Mouse (Mus musculus) layer of hippocampus, adult 11-12 months (tissue): ENCODE measurements around the gene Car15.

ENCODE experiments used
- DNase-seq: peaks from one replicate; pipeline ENCODE4 v3.0.0; 2022; ENCODE audit warnings: low spot score

Gene Car15

GRCm38 (mm10) chr16:17833321-17833680, 4.9 kb downstream of the Car15 start:
- no peak for DNase-seq

- no peak for DNase-seq
Measured at GRCm38 (mm10) chr16:17832821-17833220, 5.3 kb downstream of the Car15 start, which contains the start of gene B830017H08Rik. Gene B830017H08Rik (plus strand): TSS chr16:17833121.

GRCm38 (mm10) chr16:17831781-17832180, 6.4 kb downstream of the Car15 start:
- DNase-seq: no peak

GRCm38 (mm10) chr16:17830385-17831178, 7.6 kb downstream of the Car15 start:
- no peak for DNase-seq

GRCm38 (mm10) chr16:17828867-17829266, 9.3 kb downstream of the Car15 start:
- no peak for DNase-seq

- no peak for DNase-seq
Measured at GRCm38 (mm10) chr16:17828229-17828628, 9.9 kb downstream of the Car15 start.

- no peak for DNase-seq
Measured at GRCm38 (mm10) chr16:17826500-17826899, 11.7 kb downstream of the Car15 start.

- no peak for DNase-seq
Measured at GRCm38 (mm10) chr16:17816528-17816927, 21.6 kb downstream of the Car15 start.

GRCm38 (mm10) chr16:17815411-17816402, 22.5 kb downstream of the Car15 start:
- peak; percentile 75 for DNase-seq

GRCm38 (mm10) chr16:17813173-17813572, 25.0 kb downstream of the Car15 start:
- no peak for DNase-seq

- no peak for DNase-seq
Measured at GRCm38 (mm10) chr16:17812120-17812519, 26.0 kb downstream of the Car15 start.

GRCm38 (mm10) chr16:17809711-17810110, 28.5 kb downstream of the Car15 start:
- no peak for DNase-seq

- DNase-seq: no peak
Measured at GRCm38 (mm10) chr16:17809125-17809524, 29.0 kb downstream of the Car15 start.

GRCm38 (mm10) chr16:17807192-17808009, 30.8 kb downstream of the Car15 start:
- peak; percentile 87 for DNase-seq

GRCm38 (mm10) chr16:17806581-17807191, 31.5 kb downstream of the Car15 start:
- no peak for DNase-seq

GRCm38 (mm10) chr16:17804982-17805381, 33.2 kb downstream of the Car15 start:
- DNase-seq: no peak

- no peak for DNase-seq
Measured at GRCm38 (mm10) chr16:17804449-17804912, 33.7 kb downstream of the Car15 start.

- DNase-seq: no peak
Measured at GRCm38 (mm10) chr16:17803675-17804448, 34.3 kb downstream of the Car15 start.

- no peak for DNase-seq
Measured at GRCm38 (mm10) chr16:17802839-17803674, 35.1 kb downstream of the Car15 start.

- no peak for DNase-seq
Measured at GRCm38 (mm10) chr16:17802456-17802838, 35.7 kb downstream of the Car15 start.
